Mouse (Mus musculus) embryo, embryonic 10.5 days (tissue): ENCODE measurements at regions not wholly inside any gene's neighbourhood (a gene's known extent, or its start where the extent isn't known, plus 50 kb on each side); places are given as distances from the start of the nearest gene placed in this dataset.
"Not testable (repeated sequence)": the region's sequence is repeated elsewhere in the genome, so short reads cannot be mapped to it uniquely, and the experiment has no call there.

Experiments used
- DNase-seq: peaks from one replicate; pipeline ENCODE4 v3.0.0-alpha.2; 2015; ENCODE audit warnings: low spot score

DNA sequence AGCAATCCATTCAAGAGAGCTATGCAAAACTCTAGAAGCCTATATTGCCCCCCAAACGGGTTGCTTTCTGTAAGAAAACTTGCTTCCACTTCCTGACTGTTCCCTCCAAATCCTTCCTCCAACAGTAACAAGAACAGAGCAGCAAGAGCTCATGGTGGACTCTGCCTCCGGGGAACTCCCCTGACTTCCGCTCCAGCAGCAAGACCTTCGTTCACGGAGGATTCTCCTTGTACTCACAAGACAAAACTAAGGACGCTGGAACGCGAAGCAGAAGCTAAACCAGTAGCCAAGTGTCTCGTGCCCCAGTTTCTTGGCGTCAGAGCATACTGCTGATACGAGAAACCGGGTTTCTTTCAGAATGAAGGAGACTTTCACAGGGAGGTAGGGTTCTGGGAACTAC is 50.7 kb downstream of the H2al2a start:
- no peak for DNase-seq

DNA sequence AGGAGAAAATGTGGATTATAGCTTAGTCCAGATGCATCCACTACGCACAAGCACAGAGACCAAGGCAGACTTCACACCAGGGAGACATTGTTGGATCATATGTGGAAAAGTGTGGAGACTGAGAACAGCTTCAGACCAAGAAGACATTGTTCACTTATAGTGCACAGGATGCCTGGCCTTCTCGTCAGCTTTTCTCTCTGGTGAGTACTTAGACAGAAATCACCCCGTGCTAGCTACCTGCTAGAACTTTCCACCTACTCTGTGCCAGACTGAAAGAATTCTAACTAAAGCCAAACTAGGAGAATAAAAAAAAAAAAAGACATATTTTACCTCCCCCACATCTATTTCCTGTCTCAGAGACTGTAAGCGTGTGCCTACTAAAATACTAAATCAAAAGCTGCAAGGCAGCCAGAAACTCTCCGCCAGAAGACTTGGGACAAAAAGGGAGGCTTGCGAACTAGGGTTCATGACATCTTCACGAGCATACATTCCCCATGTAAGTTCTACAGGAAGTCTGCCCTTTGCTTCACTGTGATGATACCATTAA is 51.3 kb downstream of the H2al2a start:
- DNase-seq: no peak

- DNase-seq: no peak
Observed at GRCm38 (mm10) chr2:17943506-17943905, 53.3 kb downstream of the H2al2a start.

DNA sequence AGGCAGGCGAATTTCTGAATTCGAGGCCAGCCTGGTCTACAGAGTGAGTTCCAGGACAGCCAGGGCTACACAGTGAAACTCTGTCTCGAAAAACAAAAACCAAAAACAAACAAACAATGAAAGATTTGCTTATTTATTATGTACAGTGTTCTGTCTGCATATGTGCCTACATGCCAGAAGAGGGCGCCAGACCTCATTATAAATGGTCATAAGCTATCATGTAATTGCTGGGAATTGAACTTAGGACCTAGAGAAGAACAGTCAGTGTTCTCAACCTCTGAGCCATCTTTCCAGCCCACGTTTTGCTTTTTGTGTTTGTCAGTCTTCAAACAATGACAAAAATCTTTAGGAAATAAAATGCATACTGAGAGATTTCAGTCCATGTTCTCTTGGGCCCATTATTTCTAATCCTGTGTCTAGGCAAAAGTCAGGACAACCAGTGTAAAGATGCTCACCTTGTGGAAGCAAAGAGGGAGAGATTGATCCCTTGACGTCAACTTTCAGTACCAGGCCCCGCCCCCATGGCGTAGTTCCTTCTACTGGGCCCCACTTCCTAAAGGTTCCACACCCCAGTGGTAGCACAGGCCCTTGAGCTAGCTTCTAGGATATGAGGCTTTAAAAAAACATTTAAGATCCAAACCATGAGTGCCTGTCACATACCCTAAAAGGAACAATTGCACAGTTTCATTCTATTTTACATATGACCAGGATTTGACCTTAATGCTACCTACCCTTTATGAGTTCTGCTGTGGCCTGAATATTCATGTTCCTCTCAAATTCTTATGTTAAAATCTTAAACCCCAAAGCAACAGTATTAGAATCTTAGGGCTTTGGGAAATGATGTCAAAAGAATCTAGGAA is 54.0 kb downstream of the H2al2a start:
- DNase-seq: peak; percentile 29

GRCm38 (mm10) chr2:17941921-17942320 is 54.8 kb downstream of the H2al2a start:
- DNase-seq: no peak

DNA sequence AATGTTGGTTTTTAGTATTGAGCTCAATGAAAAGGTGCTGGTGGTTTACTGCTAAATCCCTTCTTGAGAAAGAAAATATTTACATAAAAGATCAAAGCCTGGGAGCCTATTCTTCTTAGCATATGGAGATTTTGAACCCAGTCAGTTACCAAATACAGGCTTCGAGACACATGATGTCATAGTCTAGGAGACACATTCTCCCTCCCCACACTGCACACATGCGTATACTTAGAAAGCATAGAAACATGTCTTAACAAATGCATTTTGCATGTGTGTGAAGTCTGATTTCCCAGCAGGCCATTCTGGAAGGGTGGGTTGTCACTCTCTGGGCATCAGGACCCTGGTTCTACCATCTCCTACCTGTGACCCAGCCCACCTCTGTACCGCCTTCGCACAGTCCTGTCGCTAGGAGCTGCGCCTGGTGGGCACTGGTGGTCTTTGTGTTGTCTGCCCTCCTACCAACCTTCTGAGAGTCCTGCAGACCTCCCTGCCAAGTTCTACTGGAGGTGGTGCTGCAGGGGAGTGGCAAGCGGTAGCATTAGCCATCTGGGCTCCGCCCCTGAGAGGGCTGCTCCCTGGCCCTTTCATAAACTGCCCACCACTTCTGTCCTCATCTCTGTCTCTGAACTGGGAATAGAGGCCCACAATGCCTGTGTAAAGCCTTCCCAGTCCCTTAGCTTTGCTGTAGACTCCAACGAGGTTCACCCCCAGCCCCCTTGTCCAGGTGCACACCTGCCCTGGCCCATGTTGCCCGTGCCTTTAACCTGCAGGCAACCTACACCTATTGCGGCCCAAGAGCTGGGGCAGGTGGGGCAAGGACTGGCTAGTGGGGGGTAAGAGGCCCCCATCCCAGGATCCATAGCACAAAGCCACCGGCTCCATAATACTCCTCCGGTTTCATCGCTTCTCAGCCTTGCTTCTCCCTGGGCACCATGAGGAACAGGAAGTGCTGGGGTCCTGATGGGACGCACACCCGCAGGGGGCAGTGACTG is 56.6 kb downstream of the H2al2a start:
- DNase-seq: not testable (repeated sequence)

DNA sequence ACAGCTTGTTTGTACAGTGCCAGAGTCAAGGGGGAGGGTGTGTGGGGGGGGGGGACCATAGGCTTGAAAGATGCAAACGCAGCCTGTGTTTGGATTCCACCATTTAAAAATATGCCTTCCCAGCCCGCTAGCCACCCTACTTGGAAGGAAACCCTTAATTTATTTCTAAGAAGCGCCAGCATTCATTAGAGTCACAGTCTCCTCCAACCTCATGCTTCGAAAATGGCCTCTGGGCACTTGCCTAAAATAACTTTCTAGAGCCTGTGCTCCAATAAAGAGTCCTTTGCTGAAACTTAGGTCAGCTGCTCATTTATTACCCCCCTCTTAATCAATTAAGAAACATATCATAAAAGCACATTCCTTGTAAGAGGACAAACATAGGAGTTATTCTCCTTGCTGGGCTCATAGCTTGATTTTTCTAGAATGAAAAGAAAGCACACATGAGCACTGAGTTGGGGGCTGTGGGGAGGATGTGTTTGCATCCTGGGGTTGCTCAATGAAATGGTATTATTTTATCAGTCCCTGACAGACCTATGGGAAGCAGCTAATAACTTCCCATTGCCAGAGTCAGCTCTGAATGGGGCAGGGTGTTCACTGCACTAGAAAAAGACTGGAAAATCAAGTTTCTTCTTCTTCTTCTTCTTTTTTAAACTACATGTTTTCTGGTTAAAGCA is 57.4 kb downstream of the H2al2a start:
- no peak for DNase-seq

GRCm38 (mm10) chr2:17936527-17937139 is 60.1 kb downstream of the H2al2a start:
- DNase-seq: no peak

GRCm38 (mm10) chr2:17935916-17936315 is 60.8 kb downstream of the H2al2a start:
- DNase-seq: no peak

- no peak for DNase-seq
Observed at GRCm38 (mm10) chr2:17935466-17935865, 61.3 kb downstream of the H2al2a start.

DNA sequence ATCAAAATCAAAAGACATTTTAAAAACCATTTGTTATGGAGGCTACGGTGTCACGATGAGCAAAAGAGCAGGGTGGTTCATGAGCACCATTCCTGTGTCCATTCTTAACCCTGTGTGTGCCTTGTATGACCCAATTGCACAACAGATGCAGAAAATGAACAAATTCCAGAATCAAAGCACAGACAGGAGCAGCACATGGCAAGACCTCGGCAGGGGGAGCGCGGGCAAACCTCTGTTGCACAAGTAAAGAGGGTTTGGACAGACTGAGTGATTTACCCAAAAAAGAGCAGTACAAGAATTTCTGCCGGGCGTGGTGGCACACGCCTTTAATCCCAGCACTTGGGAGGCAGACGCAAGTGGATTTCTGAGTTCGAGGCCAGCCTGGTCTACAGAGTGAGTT is 62.1 kb downstream of the H2al2a start:
- no peak for DNase-seq

DNA sequence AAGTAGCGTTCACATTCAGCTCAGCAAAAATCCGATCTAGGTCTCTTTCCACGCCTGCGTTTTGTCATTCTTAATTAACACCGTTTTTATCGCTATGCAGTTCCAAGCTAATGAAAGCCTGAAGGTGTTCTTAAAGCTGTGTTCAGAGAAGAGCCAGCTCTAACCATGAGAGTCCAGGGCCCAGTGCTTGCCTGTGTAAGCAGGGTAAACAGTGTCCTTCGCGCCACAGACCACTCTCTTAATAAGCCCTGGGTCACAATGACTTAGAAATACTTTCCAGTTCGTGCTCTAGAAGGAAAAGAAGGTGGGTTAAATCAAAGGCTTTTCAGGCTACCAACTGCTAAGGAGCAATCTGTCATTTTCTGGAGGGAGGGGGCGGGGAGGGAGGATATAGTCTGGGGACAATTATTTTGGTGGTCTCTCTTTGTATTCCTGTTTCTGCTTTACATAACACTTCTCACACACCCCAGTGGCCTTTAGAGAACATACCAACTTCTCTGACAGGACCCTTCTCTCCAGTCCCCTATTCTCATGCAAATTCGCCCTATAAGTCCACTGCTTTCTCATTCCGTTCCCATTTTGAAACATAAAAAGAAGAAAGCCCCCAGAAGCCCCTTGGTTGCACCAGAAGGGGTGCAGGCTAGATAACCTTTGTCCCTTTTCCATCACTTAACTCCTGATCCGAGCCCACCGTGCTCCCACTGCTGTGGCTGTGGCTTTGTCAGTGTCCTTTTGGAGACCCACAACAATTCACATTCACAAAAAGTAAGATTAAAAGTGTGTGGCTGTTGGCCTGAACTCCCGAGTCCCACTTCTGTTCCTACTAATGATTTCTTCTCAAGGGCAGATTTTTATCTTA is 63.6 kb downstream of the H2al2a start:
- DNase-seq: peak; percentile 75

DNA sequence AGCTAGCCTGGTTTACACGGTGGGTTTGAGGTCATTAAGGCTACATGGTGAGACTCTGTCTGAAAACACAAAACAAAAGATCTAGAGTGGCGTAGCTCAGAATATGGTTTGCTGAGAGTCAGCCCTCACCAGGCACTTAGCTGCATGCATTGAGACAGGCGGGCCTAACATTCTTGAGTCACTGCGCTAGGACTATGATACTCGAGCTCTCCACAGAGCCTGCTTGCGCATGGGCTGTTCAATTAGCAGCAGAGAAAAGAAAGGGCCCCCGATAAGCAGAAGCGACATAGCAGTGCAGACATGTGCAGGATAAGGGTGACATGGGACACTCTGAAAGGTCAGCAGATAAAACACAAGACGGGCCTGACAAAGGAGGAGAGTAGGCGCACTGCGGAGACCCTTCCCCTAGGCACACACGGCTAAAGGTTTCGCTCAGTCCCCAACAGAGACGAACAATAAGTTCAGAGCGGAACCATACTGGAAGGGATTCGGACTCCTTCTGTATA is 64.3 kb downstream of the H2al2a start:
- peak; percentile 71 for DNase-seq

- no peak for DNase-seq
Observed at GRCm38 (mm10) chr2:17931881-17932280, 64.9 kb downstream of the H2al2a start.

DNA sequence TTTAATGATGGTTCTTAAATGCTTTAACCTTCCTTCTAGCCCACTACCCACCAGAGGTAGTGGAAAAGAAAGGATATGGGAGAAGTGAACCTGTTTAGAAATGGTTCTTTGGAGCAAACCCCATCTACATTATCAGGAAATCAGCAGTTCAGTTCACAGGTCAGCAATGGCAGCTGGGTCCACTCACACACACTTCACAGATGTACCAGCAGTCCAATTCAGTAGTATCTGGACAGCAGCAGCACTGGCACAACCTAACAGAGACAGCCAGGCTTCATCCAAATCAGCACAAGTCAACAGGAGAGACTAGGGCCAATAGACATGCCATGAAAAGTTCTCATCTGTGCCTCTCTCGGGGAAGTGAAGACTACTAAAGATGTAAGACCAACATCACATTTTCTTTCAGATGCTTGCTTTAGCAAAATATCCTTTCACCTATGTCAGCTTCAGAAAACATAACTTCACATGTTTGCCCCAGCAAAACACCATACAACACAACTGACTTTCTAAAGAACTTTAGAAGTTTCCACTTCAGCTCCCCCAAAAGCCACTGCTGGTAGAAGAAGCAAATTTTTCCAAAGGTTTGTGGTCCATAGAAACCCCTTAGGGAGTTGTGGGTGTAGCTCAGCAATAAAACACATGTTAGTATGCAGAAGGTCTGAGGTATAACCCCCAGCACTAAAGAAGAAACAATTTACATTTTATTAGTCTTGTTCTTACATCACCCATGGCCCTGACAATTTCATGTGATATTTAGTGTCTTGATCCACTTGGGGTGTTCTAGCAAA is 77.7 kb downstream of the H2al2a start:
- DNase-seq: no peak

DNA sequence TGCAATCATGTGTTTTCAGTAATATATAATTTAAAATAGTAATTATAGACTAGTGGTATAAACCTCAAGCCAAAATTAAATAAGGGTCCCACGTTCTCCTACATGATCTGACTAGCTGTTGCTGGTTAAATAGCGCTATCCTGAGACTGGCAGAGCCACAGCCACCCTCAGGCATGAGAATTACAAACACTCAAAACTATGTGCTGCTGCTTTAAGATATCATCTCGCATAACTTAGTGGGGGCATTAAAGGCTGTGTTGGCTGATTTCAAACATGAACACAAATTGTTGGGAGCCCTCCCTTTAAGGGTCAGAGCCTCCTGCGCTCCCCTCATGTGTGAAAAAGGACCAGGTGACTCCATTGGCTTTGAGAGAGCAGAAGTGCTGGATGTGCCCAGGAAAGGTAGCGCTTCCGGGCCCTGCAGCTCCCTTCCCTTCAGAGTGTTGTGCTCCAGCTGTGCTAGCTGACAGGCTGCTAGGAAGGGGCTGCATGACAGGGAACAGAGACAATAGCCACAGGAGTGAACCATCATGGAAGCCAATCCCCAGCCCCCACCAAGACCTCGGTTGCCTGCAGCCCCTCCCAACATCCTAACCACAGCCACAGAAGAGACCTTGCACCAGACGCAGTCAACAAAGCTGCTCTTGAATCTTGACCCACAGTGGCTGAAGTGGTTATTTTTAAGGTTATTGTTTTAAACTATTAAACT is 79.4 kb downstream of the H2al2a start:
- DNase-seq: no peak

DNA sequence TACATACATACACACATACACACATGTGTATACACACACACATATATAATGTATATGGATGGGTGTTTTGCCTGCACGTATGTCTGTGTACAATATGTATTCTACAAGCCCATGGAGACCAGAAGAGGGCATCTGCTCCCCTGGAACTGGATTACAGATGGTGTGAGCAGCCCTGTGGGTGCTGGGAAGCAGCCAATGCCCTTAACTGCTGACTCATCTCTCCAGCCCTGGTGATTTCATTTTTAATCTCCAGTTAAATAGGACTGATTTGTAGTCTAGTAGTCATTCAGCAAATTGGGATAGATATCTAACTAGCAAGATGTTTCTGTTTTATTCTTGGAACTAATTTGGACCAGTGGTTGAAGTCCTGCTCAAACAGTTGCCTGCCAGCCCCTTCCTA is 94.1 kb downstream of the H2al2a start:
- no peak for DNase-seq

GRCm38 (mm10) chr2:17900202-17900601 is 96.6 kb downstream of the H2al2a start:
- DNase-seq: no peak

DNA sequence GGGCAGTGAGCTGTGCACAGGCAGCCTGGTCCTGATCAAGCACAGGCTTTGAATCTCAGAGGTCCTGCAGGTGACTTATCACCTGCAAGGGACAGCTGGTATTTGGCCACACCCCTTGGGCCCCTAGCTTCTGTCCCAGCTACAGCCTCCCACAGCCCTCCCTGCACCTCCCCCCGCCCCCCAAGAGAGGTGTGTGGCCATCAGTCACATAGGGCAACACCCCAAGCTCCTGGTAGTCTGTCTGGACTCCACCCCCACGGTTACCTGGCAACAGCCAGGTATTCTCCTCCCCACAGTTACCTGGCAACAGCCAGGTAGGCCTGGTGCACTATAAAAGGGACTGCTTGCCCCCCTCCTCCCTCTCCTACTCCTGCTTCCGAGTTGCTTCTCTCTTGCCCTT is 98.0 kb downstream of the H2al2a start:
- DNase-seq: no peak
